Mouse (Mus musculus): ENCODE data around the gene Magi2. TPM values are rescaled to one million over a fixed set of nuclear protein-coding genes. Genes with fewer than 3 reads are reported as not detected.
A peak's percentile ranks its signal among the peaks of the same experiment; 100 is the strongest.

The Magi2 gene
- polyA plus RNA-seq, 1 experiment from 2014 or later, result 6.8 TPM

- H3K9ac ChIP-seq, result no peak overlapping the region
- 81% methylated on average over 9 of the region's 9 CpGs for WGBS
- H3K4me2 ChIP-seq (replicated peaks), result no peak overlapping the region
Measured at GRCm38 (mm10) chr5:20612616-20613015, 1385.8 kb downstream of the Magi2 start.

GRCm38 (mm10) chr5:20614891-20615290, 1388.1 kb downstream of the Magi2 start:
- Histone ChIP-seq H3K9me3 (no peaks in the 10 kb centered on the region), H3K27me3 (peaks cover 13% of the 10 kb centered on the region; the same call in 1 of the 2 replicates), H3K4me3 (no peak overlapping the region), H3K4me2 (replicated peaks) (no peak overlapping the region), H3K9ac (no peak overlapping the region), H3K36me3 (no peaks in the 10 kb centered on the region), H3K4me1 (0 out of 2 replicates have a peak, but pooled peaks cover 6% of the 10 kb centered on the region), H3K27ac (no peak overlapping the region)
- no peak for ATAC-seq (ENCODE audit: low FRiP score, low read depth)
- WGBS, result 79% methylated on average over 4 of the region's 4 CpGs

More at GRCm38 (mm10) chr5:20612616-20613015, 1385.8 kb downstream of the Magi2 start:
- Histone ChIP-seq H3K4me3 (no peak overlapping the region), H3K27me3 (peaks cover 13% of the 10 kb centered on the region; the same call in 1 of the 2 replicates), H3K4me1 (0 out of 2 replicates have a peak, but pooled peaks cover 6% of the 10 kb centered on the region), H3K27ac (no peak overlapping the region), H3K9me3 (no peaks in the 10 kb centered on the region), H3K36me3 (no peaks in the 10 kb centered on the region)
- ATAC-seq (ENCODE audit: low FRiP score, low read depth), result peak; percentile 55; the same call in 1 of the 2 replicates

GRCm38 (mm10) chr5:20620596-20621511, 1394.0 kb downstream of the Magi2 start:
- no peaks in the 10 kb centered on the region for H3K36me3 ChIP-seq
- WGBS, result 77% methylated on average over 7 of the region's 7 CpGs
- no peak overlapping the region for H3K4me3 ChIP-seq
- peak; percentile 74 for ATAC-seq (ENCODE audit: low FRiP score, low read depth)
- H3K27me3 ChIP-seq, result 0 out of 2 replicates have a peak, but pooled peaks cover 4% of the 10 kb centered on the region
- no peaks in the 10 kb centered on the region for H3K4me1 ChIP-seq
- H3K9ac ChIP-seq, result no peak overlapping the region
- H3K4me2 ChIP-seq (replicated peaks), result no peak overlapping the region
- H3K27ac ChIP-seq, result no peak overlapping the region; the same call in 1 of the 2 replicates
- no peaks in the 10 kb centered on the region for H3K9me3 ChIP-seq

GRCm38 (mm10) chr5:20622417-20622816, 1395.6 kb downstream of the Magi2 start:
- Histone ChIP-seq H3K9me3 (no peaks in the 10 kb centered on the region), H3K4me1 (no peaks in the 10 kb centered on the region), H3K27me3 (no peaks in the 10 kb centered on the region), H3K9ac (no peak overlapping the region), H3K36me3 (no peaks in the 10 kb centered on the region), H3K27ac (no peak overlapping the region), H3K4me2 (replicated peaks) (no peak overlapping the region), H3K4me3 (no peak overlapping the region)
- 79% methylated on average over 3 of the region's 3 CpGs for WGBS
- no peak for ATAC-seq (ENCODE audit: low FRiP score, low read depth)

GRCm38 (mm10) chr5:20622837-20623573, 1396.2 kb downstream of the Magi2 start:
- Histone ChIP-seq H3K27ac (no peak overlapping the region), H3K4me1 (no peaks in the 10 kb centered on the region), H3K36me3 (no peaks in the 10 kb centered on the region), H3K27me3 (no peaks in the 10 kb centered on the region), H3K9me3 (no peaks in the 10 kb centered on the region), H3K4me2 (replicated peaks) (no peak overlapping the region), H3K4me3 (no peak overlapping the region), H3K9ac (no peak overlapping the region)
- 58% methylated on average over 10 of the region's 10 CpGs for WGBS
- ATAC-seq (ENCODE audit: low FRiP score, low read depth), result no peak

GRCm38 (mm10) chr5:20625117-20625516, 1398.3 kb downstream of the Magi2 start:
- Histone ChIP-seq H3K27ac (no peak overlapping the region), H3K4me3 (no peak overlapping the region), H3K27me3 (no peaks in the 10 kb centered on the region), H3K9ac (no peak overlapping the region), H3K4me2 (replicated peaks) (no peak overlapping the region), H3K4me1 (no peaks in the 10 kb centered on the region), H3K9me3 (no peaks in the 10 kb centered on the region), H3K36me3 (no peaks in the 10 kb centered on the region)
- no peak for ATAC-seq (ENCODE audit: low FRiP score, low read depth)
- WGBS, result 69% methylated on average over 2 of the region's 2 CpGs

GRCm38 (mm10) chr5:20628954-20629601, 1402.2 kb downstream of the Magi2 start:
- Histone ChIP-seq H3K4me1 (no peaks in the 10 kb centered on the region), H3K4me2 (replicated peaks) (no peak overlapping the region), H3K4me3 (no peak overlapping the region), H3K36me3 (no peaks in the 10 kb centered on the region), H3K27ac (no peak overlapping the region), H3K27me3 (no peaks in the 10 kb centered on the region), H3K9ac (no peak overlapping the region), H3K9me3 (no peaks in the 10 kb centered on the region)
- ATAC-seq (ENCODE audit: low FRiP score, low read depth), result no peak
- WGBS, result 70% methylated on average over 4 of the region's 4 CpGs

GRCm38 (mm10) chr5:20634046-20634769, 1407.4 kb downstream of the Magi2 start:
- Histone ChIP-seq H3K36me3 (no peaks in the 10 kb centered on the region), H3K27me3 (no peaks in the 10 kb centered on the region), H3K9ac (no peak overlapping the region), H3K4me2 (replicated peaks) (no peak overlapping the region), H3K27ac (no peak overlapping the region), H3K4me3 (no peak overlapping the region), H3K9me3 (no peaks in the 10 kb centered on the region), H3K4me1 (no peaks in the 10 kb centered on the region)
- 63% methylated on average over 14 of the region's 14 CpGs for WGBS
- no peak for ATAC-seq (ENCODE audit: low FRiP score, low read depth)

- Histone ChIP-seq H3K36me3 (no peaks in the 10 kb centered on the region), H3K4me2 (replicated peaks) (no peak overlapping the region), H3K27me3 (no peaks in the 10 kb centered on the region), H3K4me1 (no peaks in the 10 kb centered on the region), H3K27ac (no peak overlapping the region), H3K4me3 (no peak overlapping the region), H3K9me3 (no peaks in the 10 kb centered on the region), H3K9ac (no peak overlapping the region)
- WGBS, result 62% methylated on average over 8 of the region's 8 CpGs
- ATAC-seq (ENCODE audit: low FRiP score, low read depth), result peak; percentile 73
Measured at GRCm38 (mm10) chr5:20634822-20635221, 1408.0 kb downstream of the Magi2 start.

- no peak overlapping the region for H3K4me2 ChIP-seq (replicated peaks)
- H3K27ac ChIP-seq, result no peak overlapping the region
- H3K9ac ChIP-seq, result no peak overlapping the region
- H3K36me3 ChIP-seq, result no peaks in the 10 kb centered on the region
- WGBS, result 75% methylated on average over 5 of the region's 5 CpGs
- peak; percentile 28; the same call in 1 of the 2 replicates for ATAC-seq (ENCODE audit: low FRiP score, low read depth)
- H3K9me3 ChIP-seq, result no peaks in the 10 kb centered on the region
- no peaks in the 10 kb centered on the region for H3K27me3 ChIP-seq
- no peaks in the 10 kb centered on the region for H3K4me1 ChIP-seq
- H3K4me3 ChIP-seq, result no peak overlapping the region
Measured at GRCm38 (mm10) chr5:20637300-20637989, 1410.6 kb downstream of the Magi2 start.

GRCm38 (mm10) chr5:20642196-20642595, 1415.4 kb downstream of the Magi2 start:
- ATAC-seq (ENCODE audit: low FRiP score, low read depth), result no peak
- no peak overlapping the region for H3K9ac ChIP-seq
- H3K27me3 ChIP-seq, result no peaks in the 10 kb centered on the region
- no peak overlapping the region for H3K4me2 ChIP-seq (replicated peaks)
- no peaks in the 10 kb centered on the region for H3K4me1 ChIP-seq
- no peak overlapping the region for H3K4me3 ChIP-seq
- H3K9me3 ChIP-seq, result peaks cover 2% of the 10 kb centered on the region; the same call in 1 of the 2 replicates
- WGBS, result 75% methylated on average over 7 of the region's 7 CpGs
- no peak overlapping the region for H3K27ac ChIP-seq
- no peaks in the 10 kb centered on the region for H3K36me3 ChIP-seq

All from limb, embryonic 13.5 days (tissue).